Mouse (Mus musculus) midbrain, embryonic 10.5 days (tissue): ENCODE data around the gene Bcl10. TPM values are rescaled to one million over a fixed set of nuclear protein-coding genes. Genes with fewer than 3 reads are reported as not detected.
"Not testable (repeated sequence)": the region's sequence is repeated elsewhere in the genome, so short reads cannot be mapped to it uniquely, and the experiment has no call there.

Experiments
- DNase-seq: peaks from one replicate; pipeline ENCODE4 v3.0.0-alpha.2; 2017; ENCODE audit warnings: low spot score
- H3K27ac ChIP-seq: fragments of 300-500 bp; sonication (generic); replicated peaks from 2 replicates; pipeline ENCODE4 v1.5.1; 2016; ENCODE audit warnings: mild to moderate bottlenecking
- H3K27me3 ChIP-seq: fragments of 300-500 bp; sonication (generic); 2 replicates; pipeline ENCODE4 v1.6.1; 2016; ENCODE audit warnings: low read depth, mild to moderate bottlenecking; ENCODE audit not compliant: poor library complexity, severe bottlenecking
- H3K36me3 ChIP-seq: fragments of 300-500 bp; sonication (generic); 2 replicates; pipeline ENCODE4 v1.6.1; 2016; ENCODE audit warnings: mild to moderate bottlenecking, moderate library complexity
- H3K4me1 ChIP-seq: fragments of 300-500 bp; sonication (generic); 2 replicates; pipeline ENCODE4 v1.6.1; 2016
- H3K4me3 ChIP-seq: fragments of 300-500 bp; sonication (generic); 2 replicates; pipeline ENCODE4 v1.5.1; 2016; ENCODE audit warnings: mild to moderate bottlenecking, moderate library complexity
- H3K9me3 ChIP-seq: fragments of 300-500 bp; sonication (generic); replicated peaks from 2 replicates; pipeline ENCODE4 v1.6.1; 2016; ENCODE audit warnings: mild to moderate bottlenecking
- WGBS: fragments of 180-500 bp; shearing (Covaris S2); methylation state at CpG from one replicate; pipeline ENCODE4 v1.1.7; 2016; 5-methylcytosine and 5-hydroxymethylcytosine counted together
- polyA plus RNA-seq: library from polyadenylated mRNA; unstranded; fragments of >200 nt; fragmentation: Nextera tagmentation; extraction: Ambion mirVana; gene quantifications from 2 replicates; pipeline ENCODE4 v1.2.1, GENCODE M21; 2016

Bcl10 gene
- polyA plus RNA-seq, 1 experiment from 2014 or later, result 44.3 TPM

DNA sequence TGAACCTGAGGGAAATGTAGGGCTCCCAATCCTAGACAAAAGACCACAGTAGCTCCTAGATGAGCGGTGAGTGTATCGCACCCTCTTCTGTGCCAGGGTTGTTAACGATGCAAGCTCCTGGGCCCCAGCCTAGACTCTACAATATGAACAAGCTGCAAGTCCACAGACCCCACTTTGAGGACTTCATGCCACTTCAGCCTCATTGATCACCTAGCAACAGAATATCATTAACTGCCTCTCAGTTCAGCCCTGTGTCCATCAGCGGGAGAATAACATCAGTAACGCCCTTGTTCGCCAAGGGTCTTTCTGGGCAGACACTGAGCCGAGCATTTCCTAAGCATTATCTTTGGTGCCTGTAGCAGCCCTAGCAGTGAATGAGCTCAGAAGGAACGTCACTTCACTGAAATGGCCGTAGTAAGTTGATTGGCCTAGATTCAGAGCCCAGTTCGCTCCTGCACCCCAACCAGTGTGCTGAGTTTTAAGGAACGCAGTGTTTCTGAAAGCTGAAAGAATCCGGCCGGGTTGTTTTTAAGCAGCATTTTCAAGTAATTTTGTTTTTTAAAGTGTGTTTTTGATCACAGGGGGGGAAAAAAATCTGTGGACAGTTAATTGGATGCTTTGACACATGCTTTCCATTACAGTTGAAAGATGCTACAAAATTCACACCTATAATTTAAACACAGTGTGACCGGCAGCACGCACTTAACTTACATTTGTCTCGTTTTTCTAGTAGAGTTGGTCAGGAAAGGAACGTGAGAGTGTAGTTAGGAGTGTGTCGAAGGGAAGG is 32.1 kb upstream of the Bcl10 start:
- Histone ChIP-seq H3K27me3 (peaks cover 87% of the 10 kb centered on the region), H3K36me3 (no peaks in the 10 kb centered on the region), H3K4me1 (peaks cover 42% of the 10 kb centered on the region), H3K9me3 (no peaks in the 10 kb centered on the region), H3K4me3 (peak overlapping the region; percentile 12; the same call in 1 of the 2 replicates), H3K27ac (peak overlapping the region; percentile 77)
- peak; percentile 67 for DNase-seq
- WGBS, result 56% methylated on average over 18 of the region's 18 CpGs

DNA sequence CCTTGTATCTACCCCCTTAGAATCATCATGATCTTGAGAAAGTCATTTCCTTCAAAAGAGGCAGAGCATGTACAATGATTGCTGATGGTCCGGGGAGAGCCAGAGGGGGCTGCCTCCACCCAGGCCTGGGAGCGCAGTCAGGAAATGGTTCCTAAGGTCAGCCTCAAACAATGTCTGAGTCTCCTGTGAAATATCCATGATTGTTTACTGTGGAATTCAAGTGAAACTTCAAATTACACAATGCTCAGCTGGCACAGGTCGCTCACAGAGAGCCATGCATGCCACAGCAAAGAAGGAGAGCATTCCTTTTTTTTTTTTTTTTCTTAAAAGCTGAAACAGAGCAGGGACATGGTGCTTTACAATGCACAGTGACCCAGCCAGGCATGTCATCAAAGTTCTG is 30.2 kb upstream of the Bcl10 start:
- 88% methylated on average over 3 of the region's 3 CpGs for WGBS
- Histone ChIP-seq H3K4me1 (peaks cover 32% of the 10 kb centered on the region), H3K36me3 (no peaks in the 10 kb centered on the region), H3K4me3 (no peak overlapping the region), H3K27ac (no peak overlapping the region), H3K9me3 (no peaks in the 10 kb centered on the region), H3K27me3 (peaks cover 71% of the 10 kb centered on the region)
- no peak for DNase-seq

DNA sequence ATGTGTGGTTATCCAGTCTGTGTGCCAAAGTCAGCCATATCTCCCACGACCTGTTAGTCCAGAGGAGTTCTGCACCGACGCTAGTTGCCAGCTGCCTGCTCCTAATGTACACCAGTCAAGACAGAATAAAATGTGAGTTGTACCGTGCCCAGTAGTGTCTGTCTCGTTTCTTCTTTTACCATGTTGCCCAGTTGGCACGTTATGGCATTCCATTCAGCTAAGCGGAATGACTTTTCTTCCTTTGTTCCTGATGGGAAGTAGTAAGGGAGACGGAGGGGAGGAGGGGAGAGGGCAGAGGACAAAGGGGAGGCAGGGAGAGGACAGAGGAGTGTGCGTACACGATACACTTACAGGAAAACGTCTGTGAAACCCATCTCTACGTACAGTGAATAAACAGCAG is 28.5 kb upstream of the Bcl10 start:
- 89% methylated on average over 12 of the region's 12 CpGs for WGBS
- H3K4me1 ChIP-seq, result peaks cover 31% of the 10 kb centered on the region
- peaks cover 55% of the 10 kb centered on the region for H3K27me3 ChIP-seq
- DNase-seq, result no peak
- H3K4me3 ChIP-seq, result no peak overlapping the region
- H3K9me3 ChIP-seq, result no peaks in the 10 kb centered on the region
- H3K27ac ChIP-seq, result no peak overlapping the region
- H3K36me3 ChIP-seq, result no peaks in the 10 kb centered on the region

DNA sequence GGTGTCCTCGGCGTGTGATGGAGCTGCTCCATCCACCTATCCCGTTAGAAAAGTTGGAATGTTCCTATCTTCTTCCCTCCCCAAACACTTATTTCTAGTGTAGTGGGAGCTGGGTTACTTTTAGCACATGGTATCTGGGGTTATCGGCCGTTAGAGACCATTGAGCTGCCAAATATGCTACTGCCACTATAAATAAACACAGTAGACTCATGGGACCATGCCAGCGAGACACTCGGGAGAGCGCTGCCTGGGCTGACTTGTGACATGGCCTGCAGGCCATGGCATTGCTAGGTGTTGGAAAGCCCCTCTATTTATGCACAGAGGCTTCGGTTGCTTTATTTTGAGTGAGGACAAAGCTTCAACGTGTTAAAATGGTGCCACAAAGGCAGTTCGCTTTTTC is 24.9 kb upstream of the Bcl10 start:
- Histone ChIP-seq H3K36me3 (no peaks in the 10 kb centered on the region), H3K4me3 (no peak overlapping the region), H3K27ac (no peak overlapping the region), H3K9me3 (no peaks in the 10 kb centered on the region), H3K4me1 (peaks cover 4% of the 10 kb centered on the region; the same call in 1 of the 2 replicates), H3K27me3 (peaks cover 30% of the 10 kb centered on the region; the same call in 1 of the 2 replicates)
- WGBS, result 90% methylated on average over 11 of the region's 11 CpGs
- no peak for DNase-seq

DNA sequence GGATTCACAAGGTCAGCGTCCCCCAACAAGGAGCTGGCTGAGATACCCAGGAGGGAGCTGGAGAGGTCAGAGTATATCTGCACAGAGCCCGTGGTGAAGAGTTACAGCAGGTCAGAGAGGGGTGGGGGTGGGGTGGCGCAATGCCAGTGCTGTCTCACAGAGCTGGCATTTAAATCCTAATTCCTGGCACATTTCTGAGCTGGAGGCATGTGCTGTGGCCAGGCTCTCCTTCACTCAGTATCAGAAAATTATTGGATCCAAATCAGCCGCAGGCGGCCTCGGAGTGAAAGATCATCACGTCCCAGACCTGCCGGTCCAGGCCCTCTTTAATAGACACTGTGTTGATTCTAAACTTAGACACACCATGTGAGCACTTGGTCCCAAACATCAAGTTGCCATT is 22.8 kb upstream of the Bcl10 start:
- Histone ChIP-seq H3K36me3 (no peaks in the 10 kb centered on the region), H3K9me3 (no peaks in the 10 kb centered on the region), H3K4me3 (no peak overlapping the region), H3K27ac (no peak overlapping the region), H3K27me3 (peaks cover 10% of the 10 kb centered on the region; the same call in 1 of the 2 replicates), H3K4me1 (no peaks in the 10 kb centered on the region)
- 87% methylated on average over 8 of the region's 8 CpGs for WGBS
- no peak for DNase-seq

DNA sequence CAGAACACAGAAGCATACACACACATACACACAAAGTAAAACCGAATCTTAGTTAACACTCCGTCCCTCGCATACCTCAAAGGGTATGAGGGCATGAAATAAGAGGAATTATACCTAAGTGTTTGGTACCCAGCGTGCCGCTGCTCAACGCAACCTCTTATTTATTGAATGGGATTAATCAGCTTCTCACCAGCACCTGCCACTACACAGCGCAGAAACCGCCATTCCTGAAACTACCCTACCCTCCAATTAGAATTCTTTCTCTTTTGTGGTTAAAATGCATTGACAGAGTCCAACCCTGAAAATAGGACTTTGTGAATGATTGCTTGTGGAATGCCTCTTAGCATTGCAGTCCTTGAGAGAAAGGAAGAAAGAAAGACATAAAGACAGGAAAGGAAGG is 19.1 kb upstream of the Bcl10 start:
- Histone ChIP-seq H3K4me3 (no peak overlapping the region), H3K27me3 (no peaks in the 10 kb centered on the region; the same call in 1 of the 2 replicates), H3K4me1 (peaks cover 5% of the 10 kb centered on the region), H3K9me3 (no peaks in the 10 kb centered on the region), H3K27ac (no peak overlapping the region), H3K36me3 (no peaks in the 10 kb centered on the region)
- WGBS, result 83% methylated on average over 8 of the region's 8 CpGs
- no peak for DNase-seq

DNA sequence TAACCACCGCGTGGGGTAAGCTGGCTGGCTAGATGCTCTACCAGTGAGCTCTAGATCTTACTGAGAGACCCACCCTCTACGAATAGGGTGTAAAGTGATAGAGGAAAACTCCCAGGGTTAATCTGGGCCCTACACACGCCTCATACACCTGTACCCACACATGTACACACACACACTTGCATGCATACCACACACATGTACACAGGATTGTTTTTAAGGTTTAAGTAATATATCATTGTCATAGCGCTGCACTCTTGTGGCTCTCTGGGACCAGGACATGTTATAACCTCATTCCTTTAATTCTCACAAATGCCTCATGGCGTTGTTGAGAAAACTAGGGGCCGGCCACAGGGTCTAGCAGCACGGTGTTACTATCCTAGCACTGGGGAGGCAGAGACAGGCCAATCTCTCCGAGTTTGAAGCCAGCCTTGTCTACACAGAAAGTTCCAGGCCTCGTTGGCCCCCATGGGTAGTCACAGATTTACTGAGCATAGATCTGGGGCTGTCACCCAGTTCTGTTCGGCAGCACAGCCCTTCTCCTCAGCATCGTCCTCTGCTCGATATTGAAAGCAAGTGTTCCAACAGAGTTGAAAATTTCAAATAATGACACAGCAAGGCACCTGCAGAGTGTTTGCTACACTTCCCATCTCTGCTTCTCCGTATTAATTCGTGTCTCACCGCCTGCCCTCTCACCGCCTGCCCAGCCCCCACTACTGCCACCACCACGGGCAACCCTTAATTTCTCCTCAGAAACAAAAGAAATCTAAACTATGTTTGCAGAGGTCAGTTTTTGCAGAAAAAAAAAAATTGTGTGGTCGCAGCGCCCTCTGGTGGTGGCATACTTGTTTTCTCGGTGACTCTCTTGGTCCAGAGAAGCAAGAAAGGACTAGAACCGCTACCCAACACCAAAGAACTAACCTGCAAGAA is 17.5 kb upstream of the Bcl10 start:
- H3K27me3 ChIP-seq, result no peaks in the 10 kb centered on the region; the same call in 1 of the 2 replicates
- H3K27ac ChIP-seq, result peak overlapping the region; percentile 63
- no peaks in the 10 kb centered on the region for H3K36me3 ChIP-seq
- H3K9me3 ChIP-seq, result no peaks in the 10 kb centered on the region
- peaks cover 5% of the 10 kb centered on the region for H3K4me1 ChIP-seq
- DNase-seq, result peak; percentile 81
- no peak overlapping the region for H3K4me3 ChIP-seq
- WGBS, result 54% methylated on average over 22 of the region's 22 CpGs

DNA sequence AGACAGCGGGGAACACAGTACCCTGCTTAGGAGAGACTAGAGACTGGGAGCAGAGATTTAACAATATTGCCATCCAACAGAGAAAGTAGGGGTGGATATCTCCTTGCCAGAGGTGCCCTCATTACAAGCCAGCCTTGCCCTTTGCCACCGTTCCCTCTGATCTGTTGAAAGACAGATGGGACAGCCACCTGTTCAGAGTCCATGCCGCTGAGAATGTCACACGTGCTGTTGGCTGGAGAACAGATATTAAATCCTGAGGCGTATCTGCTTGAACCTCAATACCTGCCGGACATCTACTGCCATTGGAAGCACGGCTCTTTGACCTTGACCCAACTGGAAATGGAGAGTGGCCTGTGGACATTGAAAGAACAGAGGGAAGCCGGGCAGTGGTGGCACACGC is 16.0 kb upstream of the Bcl10 start:
- 89% methylated on average over 9 of the region's 9 CpGs for WGBS
- H3K36me3 ChIP-seq, result no peaks in the 10 kb centered on the region
- H3K4me1 ChIP-seq, result peaks cover 5% of the 10 kb centered on the region
- H3K9me3 ChIP-seq, result no peaks in the 10 kb centered on the region
- no peaks in the 10 kb centered on the region; the same call in 1 of the 2 replicates for H3K27me3 ChIP-seq
- H3K27ac ChIP-seq, result no peak overlapping the region
- H3K4me3 ChIP-seq, result no peak overlapping the region
- no peak for DNase-seq

DNA sequence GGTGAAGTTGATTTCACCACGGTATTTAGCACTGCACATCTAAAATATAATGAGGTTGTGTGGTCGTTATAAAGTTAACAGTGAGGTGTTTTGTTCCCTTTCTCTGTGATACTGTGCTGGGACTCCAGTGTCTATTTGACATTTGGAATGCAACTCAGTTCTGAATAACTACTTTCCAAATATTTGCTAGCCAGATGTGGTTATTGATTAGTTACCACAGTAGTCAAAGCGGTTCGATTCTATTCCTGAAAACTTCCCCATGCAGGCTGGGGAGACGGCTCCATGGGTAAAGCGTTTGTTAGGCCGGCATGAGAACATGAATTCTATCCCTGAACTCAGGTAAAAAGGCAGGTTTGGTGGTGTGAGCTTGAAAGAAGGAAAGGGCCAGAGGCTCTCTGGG is 10.1 kb upstream of the Bcl10 start:
- Histone ChIP-seq H3K4me3 (no peak overlapping the region), H3K9me3 (no peaks in the 10 kb centered on the region), H3K27ac (no peak overlapping the region), H3K36me3 (no peaks in the 10 kb centered on the region), H3K4me1 (no peaks in the 10 kb centered on the region), H3K27me3 (no peaks in the 10 kb centered on the region)
- WGBS, result 91% methylated on average over 7 of the region's 7 CpGs
- DNase-seq, result no peak

DNA sequence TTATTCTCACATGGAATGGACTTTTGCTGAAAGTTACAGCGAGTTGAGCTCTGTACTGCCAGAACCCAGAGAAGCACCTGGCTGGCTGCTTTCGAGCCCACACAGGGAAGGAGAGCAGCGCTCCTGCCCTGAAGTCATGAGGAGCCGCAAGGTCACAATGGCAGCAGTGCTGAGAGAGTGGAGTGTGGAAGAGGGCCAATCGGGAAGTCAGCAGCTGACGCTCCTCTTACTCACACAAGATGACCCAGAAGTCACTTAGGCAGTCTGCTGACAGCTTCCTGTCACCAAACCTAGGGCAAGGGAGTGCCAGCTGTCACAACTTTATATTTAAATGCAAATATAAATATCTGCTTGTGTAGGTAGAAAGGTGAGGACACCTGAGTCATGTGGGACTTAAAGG is 9.3 kb upstream of the Bcl10 start:
- H3K36me3 ChIP-seq, result no peaks in the 10 kb centered on the region
- H3K27ac ChIP-seq, result no peak overlapping the region
- H3K27me3 ChIP-seq, result no peaks in the 10 kb centered on the region
- no peak overlapping the region for H3K4me3 ChIP-seq
- no peaks in the 10 kb centered on the region; the same call in 1 of the 2 replicates for H3K9me3 ChIP-seq
- 82% methylated on average over 6 of the region's 6 CpGs for WGBS
- DNase-seq, result no peak
- no peaks in the 10 kb centered on the region for H3K4me1 ChIP-seq

DNA sequence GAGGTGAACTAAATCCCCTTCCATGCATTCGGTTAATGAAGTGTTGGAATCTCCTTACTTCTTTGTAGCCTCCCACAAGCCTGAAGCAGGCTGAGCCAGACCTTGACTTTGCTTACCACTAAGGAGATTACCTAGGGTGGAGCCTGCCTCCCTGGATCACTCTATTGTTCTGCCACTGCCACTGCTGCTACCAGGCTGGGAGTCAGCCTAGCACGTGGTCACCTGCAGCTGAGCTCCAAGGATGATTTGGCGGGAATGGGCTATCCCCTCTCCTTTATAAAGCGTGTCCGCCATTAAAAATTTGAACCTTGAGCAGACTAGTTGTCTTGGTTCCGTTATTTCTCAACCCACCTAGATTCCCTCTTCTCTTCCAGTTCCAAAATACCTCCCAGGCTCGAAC is 8.7 kb upstream of the Bcl10 start:
- H3K27me3 ChIP-seq, H3K27ac ChIP-seq, DNase-seq, H3K9me3 ChIP-seq, H3K36me3 ChIP-seq, H3K4me3 ChIP-seq, H3K4me1 ChIP-seq: not testable (repeated sequence)
- 58% methylated on average over 7 of the region's 7 CpGs for WGBS

DNA sequence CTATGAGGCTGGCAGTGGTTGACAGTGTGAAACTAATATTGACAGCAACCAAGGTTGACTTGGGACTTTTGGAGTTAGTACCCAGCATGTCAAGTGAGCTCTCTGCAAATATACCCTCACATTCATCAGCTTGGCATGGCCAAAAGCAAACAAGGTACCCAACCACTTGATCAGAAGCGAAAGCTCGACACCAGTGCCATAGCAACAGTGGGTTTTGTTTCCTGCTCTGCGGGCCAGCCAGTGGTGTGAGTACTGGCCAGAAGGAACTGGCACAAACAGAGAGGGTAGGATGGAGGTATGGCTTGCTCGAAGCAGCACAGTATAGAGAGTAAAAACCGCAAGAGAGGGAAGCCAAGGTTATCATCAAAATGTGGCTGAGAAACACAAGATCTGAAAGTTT is 6.2 kb upstream of the Bcl10 start:
- H3K27ac ChIP-seq, result no peak overlapping the region
- WGBS, result 93% methylated on average over 5 of the region's 5 CpGs
- H3K9me3 ChIP-seq, result no peaks in the 10 kb centered on the region; the same call in 1 of the 2 replicates
- H3K4me1 ChIP-seq, result no peaks in the 10 kb centered on the region
- no peaks in the 10 kb centered on the region for H3K27me3 ChIP-seq
- no peak for DNase-seq
- no peaks in the 10 kb centered on the region for H3K36me3 ChIP-seq
- H3K4me3 ChIP-seq, result no peak overlapping the region

DNA sequence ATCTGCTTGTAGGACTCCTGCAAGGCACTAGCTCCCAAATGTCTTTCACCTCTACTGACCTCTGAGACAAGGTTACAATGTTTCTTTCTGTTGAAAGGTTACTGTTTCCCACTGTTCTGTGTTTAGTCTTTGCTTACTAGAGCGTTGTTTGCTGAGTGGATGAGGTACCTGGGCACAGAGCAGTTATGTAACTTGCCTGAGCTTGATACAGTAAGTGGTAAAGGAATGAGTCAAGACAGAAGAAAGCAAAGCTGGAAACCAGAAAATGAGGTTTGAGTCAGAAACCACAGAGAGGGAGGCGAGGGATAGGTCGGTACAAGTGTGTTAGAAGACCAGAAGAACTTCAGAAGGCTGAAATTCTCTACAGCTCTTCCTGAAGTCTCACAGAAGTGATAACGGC is 5.8 kb upstream of the Bcl10 start:
- DNase-seq, result no peak
- H3K4me1 ChIP-seq, result no peaks in the 10 kb centered on the region
- no peak overlapping the region for H3K27ac ChIP-seq
- no peaks in the 10 kb centered on the region for H3K27me3 ChIP-seq
- no peaks in the 10 kb centered on the region for H3K36me3 ChIP-seq
- H3K9me3 ChIP-seq, result no peaks in the 10 kb centered on the region; the same call in 1 of the 2 replicates
- 90% methylated on average over 4 of the region's 4 CpGs for WGBS
- H3K4me3 ChIP-seq, result no peak overlapping the region
